Mouse (Mus musculus) kidney, adult 2 months (tissue): ENCODE measurements around the gene Gcsh.

Source experiments
- CTCF ChIP-seq: fragments of 200-500 bp; conservative IDR thresholded peaks from 2 replicates; pipeline ENCODE4 v1.5.1; 2011; ENCODE audit warnings: low read depth, mild to moderate bottlenecking, control low read depth, low read length, moderate library complexity, mixed read lengths; ENCODE audit not compliant: insufficient read depth, insufficient read length
- POLR2A ChIP-seq: fragments of 200-500 bp; IDR thresholded peaks from one replicate; pipeline ENCODE4 v1.6.1; 2011; ENCODE audit warnings: low read depth, low read length, control low read depth

DNA sequence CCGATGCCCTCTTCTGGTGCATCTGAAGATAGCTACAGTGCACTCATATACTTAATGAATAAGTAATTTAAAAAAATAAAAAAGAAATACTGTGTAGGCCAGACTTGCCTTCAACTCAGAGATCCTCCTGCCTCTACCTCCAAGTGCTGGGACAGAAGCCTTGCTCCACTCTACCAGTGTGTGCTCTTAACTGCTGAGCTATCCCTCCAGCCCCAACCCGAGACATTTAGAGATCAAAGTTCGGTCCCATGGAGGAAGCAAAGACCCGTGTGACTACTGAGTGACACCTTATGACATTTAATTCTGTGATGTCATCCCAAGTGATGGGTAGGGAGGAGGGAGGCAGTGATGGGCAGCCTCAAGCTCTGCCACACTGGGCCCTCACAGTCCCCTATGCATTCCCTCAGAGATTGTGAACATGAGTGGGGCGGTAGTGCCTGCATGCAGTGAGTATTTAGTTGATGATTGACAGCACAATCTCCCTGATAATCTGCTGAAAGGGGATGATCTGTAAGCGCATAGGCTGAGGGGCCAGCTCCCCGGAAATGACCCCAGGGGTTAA, 44.1 kb upstream of the Gcsh start:
- no peak for TF ChIP-seq CTCF
- no peak for TF ChIP-seq POLR2A
